Mouse (Mus musculus) heart, embryonic 12.5 days (tissue): ENCODE data around the gene Ccm2l. TPM values are rescaled to one million over a fixed set of nuclear protein-coding genes. Genes with fewer than 3 reads are reported as not detected.

Source experiments
- ATAC-seq: fragments of 200-750 bp; cut with Nextera tagmentation; 2 replicates; pipeline ENCODE4 v1.8.0; 2017; ENCODE audit warnings: moderate TSS enrichment, moderate library complexity; ENCODE audit not compliant: insufficient number of reproducible peaks, low FRiP score
- H3K27ac ChIP-seq: fragments of 300-500 bp; sonication (generic); 2 replicates; pipeline ENCODE4 v1.5.1; 2016; ENCODE audit warnings: mild to moderate bottlenecking, moderate library complexity; ENCODE audit not compliant: poor library complexity, severe bottlenecking
- H3K27me3 ChIP-seq: fragments of 300-500 bp; sonication (generic); replicated peaks from 2 replicates; pipeline ENCODE4 v1.6.1; 2016; ENCODE audit warnings: mild to moderate bottlenecking, moderate library complexity
- H3K36me3 ChIP-seq: fragments of 300-500 bp; sonication (generic); 2 replicates; pipeline ENCODE4 v1.6.1; 2016; ENCODE audit warnings: mild to moderate bottlenecking, moderate library complexity
- H3K4me1 ChIP-seq: fragments of 300-500 bp; sonication (generic); replicated peaks from 2 replicates; pipeline ENCODE4 v1.6.1; 2016; ENCODE audit warnings: mild to moderate bottlenecking
- H3K4me2 ChIP-seq: fragments of 300-500 bp; sonication (generic); 2 replicates; pipeline ENCODE4 v1.6.1; 2016; ENCODE audit warnings: mild to moderate bottlenecking, moderate library complexity
- H3K4me3 ChIP-seq: fragments of 300-500 bp; sonication (generic); 2 replicates; pipeline ENCODE4 v1.5.1; 2016; ENCODE audit warnings: mild to moderate bottlenecking
- H3K9ac ChIP-seq: fragments of 300-500 bp; sonication (generic); 2 replicates; pipeline ENCODE4 v1.6.1; 2016; ENCODE audit warnings: mild to moderate bottlenecking, moderate library complexity
- H3K9me3 ChIP-seq: fragments of 300-500 bp; sonication (generic); replicated peaks from 2 replicates; pipeline ENCODE4 v1.6.1; 2016; ENCODE audit warnings: mild to moderate bottlenecking, moderate library complexity
- WGBS: fragments of 180-500 bp; shearing (Covaris S2); methylation state at CpG from one replicate; pipeline ENCODE4 v1.1.7; 2016; 5-methylcytosine and 5-hydroxymethylcytosine counted together
- polyA plus RNA-seq: library from polyadenylated mRNA; unstranded; fragments of >200 nt; fragmentation: Nextera tagmentation; extraction: Ambion mirVana; gene quantifications from 2 replicates; pipeline ENCODE4 v1.2.1, GENCODE M21; 2016

Gene Ccm2l
- polyA plus RNA-seq, 1 experiment from 2014 or later = 7.9 TPM

- H3K4me1 ChIP-seq = peaks cover 6% of the 10 kb centered on the region
- H3K4me2 ChIP-seq = no peak overlapping the region
- no peak overlapping the region for H3K9ac ChIP-seq
- H3K4me3 ChIP-seq = no peak overlapping the region
- no peaks in the 10 kb centered on the region for H3K36me3 ChIP-seq
- H3K27ac ChIP-seq = no peak overlapping the region
- WGBS = 17% methylated on average over 4 of the region's 4 CpGs
- ATAC-seq = no peak
- no peaks in the 10 kb centered on the region for H3K9me3 ChIP-seq
- H3K27me3 ChIP-seq = peaks cover 92% of the 10 kb centered on the region
Measured at GRCm38 (mm10) chr2:153032973-153033372, 32.8 kb upstream of the Ccm2l start.

DNA sequence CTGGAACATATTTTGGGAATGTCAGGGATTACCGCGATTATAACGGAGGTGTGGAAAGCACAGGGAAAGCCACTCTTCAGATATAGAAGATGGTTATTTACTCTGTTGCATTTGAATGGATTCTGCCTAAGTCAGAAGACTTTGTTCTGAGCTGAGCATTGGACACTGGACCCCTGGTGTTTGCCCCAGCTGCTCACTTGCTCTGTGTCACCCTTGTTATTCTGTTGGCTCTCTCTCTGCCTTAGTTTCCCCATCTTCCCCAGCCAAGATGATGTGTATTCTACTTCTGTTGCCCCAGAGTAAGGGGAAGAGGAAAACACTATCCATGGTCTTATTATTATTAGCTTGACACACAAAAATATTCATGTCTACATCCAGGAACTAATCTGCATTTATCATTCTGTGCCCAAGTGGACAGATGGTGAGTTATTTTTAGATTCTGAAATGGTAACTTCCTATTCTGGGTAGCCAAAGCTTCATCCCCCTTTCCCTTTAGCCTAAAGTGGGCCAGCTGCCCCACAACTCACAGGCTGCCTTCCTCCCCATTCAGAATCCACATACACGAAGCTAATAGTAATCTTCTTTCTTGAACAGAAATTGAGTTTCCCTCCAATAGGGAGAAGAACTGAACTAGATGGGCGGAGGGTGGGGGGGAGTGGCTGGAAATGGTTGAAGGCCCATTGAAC is 32.1 kb upstream of the Ccm2l start:
- 64% methylated on average over 5 of the region's 5 CpGs for WGBS
- Histone ChIP-seq H3K36me3 (no peaks in the 10 kb centered on the region), H3K9me3 (no peaks in the 10 kb centered on the region), H3K4me2 (no peak overlapping the region), H3K4me3 (no peak overlapping the region), H3K9ac (no peak overlapping the region), H3K27ac (no peak overlapping the region), H3K27me3 (peaks cover 95% of the 10 kb centered on the region), H3K4me1 (peaks cover 6% of the 10 kb centered on the region)
- ATAC-seq = no peak

DNA sequence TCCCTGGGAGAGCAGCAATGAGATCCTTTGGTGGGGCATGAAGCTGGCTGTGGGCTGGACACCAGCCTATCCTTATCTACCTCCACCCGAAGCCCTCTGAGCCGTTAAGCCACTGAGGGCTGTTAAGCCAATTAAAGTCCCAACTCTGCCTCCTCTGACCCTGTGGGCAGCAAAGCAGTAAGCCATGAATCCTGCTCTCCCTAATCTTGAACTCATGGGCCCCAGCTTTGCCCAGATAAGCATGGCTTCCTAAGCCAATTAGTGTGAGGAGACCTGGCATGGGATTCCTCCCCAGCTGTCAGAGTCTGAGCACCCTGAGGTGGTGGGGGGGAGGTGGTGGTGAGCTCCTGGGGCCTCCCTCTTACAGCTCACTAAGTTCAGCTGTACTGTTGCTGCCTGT is 29.1 kb upstream of the Ccm2l start:
- no peak for ATAC-seq
- Histone ChIP-seq H3K4me3 (no peak overlapping the region), H3K9me3 (no peaks in the 10 kb centered on the region), H3K27me3 (peaks cover 75% of the 10 kb centered on the region), H3K4me2 (no peak overlapping the region), H3K4me1 (peaks cover 4% of the 10 kb centered on the region), H3K27ac (no peak overlapping the region), H3K36me3 (no peaks in the 10 kb centered on the region), H3K9ac (no peak overlapping the region)
- 0% methylated on average over 2 of the region's 2 CpGs for WGBS

DNA sequence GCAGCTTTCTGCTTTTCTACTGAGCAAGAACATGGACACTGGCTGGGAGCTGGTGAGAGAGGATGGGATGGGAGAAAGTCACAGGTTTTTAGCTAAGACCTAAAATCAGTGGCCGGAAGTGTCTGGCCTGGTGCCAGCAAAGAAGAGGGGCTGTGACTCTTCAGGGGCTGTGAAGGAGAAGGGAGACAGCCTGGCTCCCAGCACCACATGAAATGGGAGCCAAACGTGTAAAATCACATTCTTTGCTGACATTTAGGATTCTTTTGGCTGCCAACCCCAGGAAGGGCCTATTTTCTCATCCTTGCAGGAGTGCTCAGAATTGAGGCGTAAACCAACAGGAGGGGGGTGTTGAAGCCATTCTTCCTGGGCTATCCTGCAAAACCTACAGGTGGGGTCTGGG is 21.9 kb upstream of the Ccm2l start:
- Histone ChIP-seq H3K27me3 (peaks cover 42% of the 10 kb centered on the region), H3K36me3 (no peaks in the 10 kb centered on the region), H3K9ac (no peak overlapping the region), H3K4me2 (no peak overlapping the region), H3K9me3 (no peaks in the 10 kb centered on the region), H3K4me3 (no peak overlapping the region), H3K27ac (no peak overlapping the region), H3K4me1 (no peaks in the 10 kb centered on the region)
- WGBS = 41% methylated on average over 3 of the region's 3 CpGs
- no peak for ATAC-seq

DNA sequence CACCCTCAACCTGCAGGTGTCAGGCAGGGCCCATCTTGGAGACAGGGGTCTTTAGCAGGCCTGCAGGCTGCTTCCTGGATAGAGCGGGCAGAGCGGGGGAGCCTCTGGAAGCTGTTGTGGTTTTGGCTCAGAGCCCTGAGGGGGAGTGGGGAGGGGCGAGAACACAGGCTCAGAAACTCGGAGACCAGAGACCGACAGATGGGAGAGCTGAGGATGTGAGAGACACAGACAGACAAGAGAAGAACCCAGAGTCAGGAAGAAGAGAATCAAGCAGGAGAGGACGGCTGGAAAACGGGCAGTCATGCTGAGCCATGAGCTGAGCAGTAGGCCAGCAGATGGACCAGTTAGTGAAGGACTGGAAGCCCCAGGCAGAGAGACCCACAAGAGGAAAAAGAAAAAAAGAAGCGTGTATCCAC is 19.9 kb upstream of the Ccm2l start:
- Histone ChIP-seq H3K4me2 (no peak overlapping the region), H3K36me3 (no peaks in the 10 kb centered on the region), H3K4me1 (no peaks in the 10 kb centered on the region; the same call in 1 of the 2 replicates), H3K9ac (no peak overlapping the region), H3K27ac (no peak overlapping the region), H3K4me3 (no peak overlapping the region), H3K9me3 (no peaks in the 10 kb centered on the region), H3K27me3 (peaks cover 48% of the 10 kb centered on the region)
- no peak for ATAC-seq
- WGBS = 24% methylated on average over 8 of the region's 8 CpGs

GRCm38 (mm10) chr2:153047828-153048465 is 17.8 kb upstream of the Ccm2l start:
- H3K9me3 ChIP-seq = no peaks in the 10 kb centered on the region
- ATAC-seq = no peak
- H3K27ac ChIP-seq = no peak overlapping the region
- H3K4me3 ChIP-seq = no peak overlapping the region
- no peaks in the 10 kb centered on the region for H3K36me3 ChIP-seq
- H3K4me2 ChIP-seq = no peak overlapping the region
- H3K27me3 ChIP-seq = peaks cover 56% of the 10 kb centered on the region
- no peaks in the 10 kb centered on the region; the same call in 1 of the 2 replicates for H3K4me1 ChIP-seq
- H3K9ac ChIP-seq = no peak overlapping the region
- WGBS = 33% methylated on average over 17 of the region's 17 CpGs

- Histone ChIP-seq H3K27me3 (peaks cover 63% of the 10 kb centered on the region), H3K9ac (no peak overlapping the region), H3K9me3 (no peaks in the 10 kb centered on the region), H3K27ac (no peak overlapping the region), H3K36me3 (no peaks in the 10 kb centered on the region), H3K4me3 (no peak overlapping the region), H3K4me1 (no peaks in the 10 kb centered on the region; the same call in 1 of the 2 replicates), H3K4me2 (no peak overlapping the region)
- WGBS = 33% methylated on average over 9 of the region's 9 CpGs
- no peak for ATAC-seq
Measured at GRCm38 (mm10) chr2:153049288-153049996, 16.3 kb upstream of the Ccm2l start.

DNA sequence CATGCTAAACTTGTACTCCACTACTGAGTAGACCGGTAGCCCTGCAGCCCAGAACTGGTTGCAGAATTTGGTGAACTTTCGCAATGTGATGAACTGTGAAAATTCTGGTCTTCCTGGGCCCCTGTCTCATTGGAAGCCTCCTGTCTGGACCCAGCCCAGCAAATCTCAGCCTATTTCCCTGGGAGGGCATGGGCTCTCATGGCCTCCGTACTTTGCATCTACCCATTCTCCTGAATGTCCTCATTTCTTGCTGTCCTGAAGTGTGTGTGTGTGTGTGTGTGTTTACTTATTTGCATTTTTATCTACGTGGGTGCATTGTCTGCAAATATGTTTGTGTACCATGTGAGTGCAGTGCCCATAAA is 15.8 kb upstream of the Ccm2l start:
- Histone ChIP-seq H3K4me1 (no peaks in the 10 kb centered on the region; the same call in 1 of the 2 replicates), H3K4me2 (no peak overlapping the region), H3K4me3 (no peak overlapping the region), H3K27me3 (peaks cover 64% of the 10 kb centered on the region), H3K9ac (no peak overlapping the region), H3K36me3 (no peaks in the 10 kb centered on the region), H3K9me3 (no peaks in the 10 kb centered on the region), H3K27ac (no peak overlapping the region)
- no peak for ATAC-seq
- 77% methylated on average over 4 of the region's 4 CpGs for WGBS

DNA sequence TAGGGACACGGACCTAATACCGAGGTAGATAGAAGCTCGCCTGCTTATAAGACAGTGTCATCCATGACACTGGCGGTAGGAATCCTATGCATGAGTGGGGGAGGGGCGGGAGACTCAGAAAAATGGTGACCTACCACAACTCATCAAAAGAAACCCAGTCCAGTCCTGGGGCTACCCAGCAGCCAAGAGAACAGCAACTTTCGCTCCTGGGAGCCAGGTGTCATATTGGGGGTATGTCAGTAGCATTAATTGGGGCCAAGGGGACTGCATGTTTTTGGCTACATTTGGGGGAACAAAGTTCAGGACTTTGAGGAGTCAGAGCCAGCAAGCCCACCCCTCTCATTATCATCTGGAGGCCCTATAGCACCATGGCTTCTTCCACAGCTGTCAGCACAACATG is 14.7 kb upstream of the Ccm2l start:
- Histone ChIP-seq H3K4me1 (no peaks in the 10 kb centered on the region; the same call in 1 of the 2 replicates), H3K27ac (no peak overlapping the region), H3K27me3 (peaks cover 64% of the 10 kb centered on the region), H3K9ac (no peak overlapping the region), H3K36me3 (no peaks in the 10 kb centered on the region), H3K4me3 (no peak overlapping the region), H3K4me2 (no peak overlapping the region), H3K9me3 (no peaks in the 10 kb centered on the region)
- no peak for ATAC-seq
- 68% methylated on average over 6 of the region's 6 CpGs for WGBS

DNA sequence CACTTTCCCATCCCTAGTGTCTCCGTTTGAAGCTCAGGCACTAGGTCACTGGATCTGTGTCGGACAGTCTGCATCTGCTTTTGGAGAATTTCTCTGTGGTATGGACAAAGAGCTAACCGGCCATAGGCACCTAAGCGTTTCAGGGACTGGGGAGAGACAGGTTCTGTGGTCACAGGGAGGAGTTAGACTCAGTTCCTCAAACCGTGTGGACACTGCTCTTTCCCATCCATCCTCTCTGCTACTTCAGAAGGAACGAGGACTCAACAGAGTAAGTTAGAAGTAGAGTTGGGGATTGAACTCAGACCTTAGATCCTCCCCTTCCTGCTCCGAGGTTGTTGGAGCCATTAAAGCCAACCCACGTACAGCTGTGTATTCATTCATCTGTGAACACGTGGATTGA is 14.2 kb upstream of the Ccm2l start:
- Histone ChIP-seq H3K4me3 (no peak overlapping the region), H3K4me2 (no peak overlapping the region), H3K9ac (no peak overlapping the region), H3K36me3 (no peaks in the 10 kb centered on the region), H3K27ac (no peak overlapping the region), H3K4me1 (no peaks in the 10 kb centered on the region; the same call in 1 of the 2 replicates), H3K27me3 (peaks cover 65% of the 10 kb centered on the region), H3K9me3 (no peaks in the 10 kb centered on the region)
- WGBS = 67% methylated on average over 9 of the region's 9 CpGs
- ATAC-seq = no peak

DNA sequence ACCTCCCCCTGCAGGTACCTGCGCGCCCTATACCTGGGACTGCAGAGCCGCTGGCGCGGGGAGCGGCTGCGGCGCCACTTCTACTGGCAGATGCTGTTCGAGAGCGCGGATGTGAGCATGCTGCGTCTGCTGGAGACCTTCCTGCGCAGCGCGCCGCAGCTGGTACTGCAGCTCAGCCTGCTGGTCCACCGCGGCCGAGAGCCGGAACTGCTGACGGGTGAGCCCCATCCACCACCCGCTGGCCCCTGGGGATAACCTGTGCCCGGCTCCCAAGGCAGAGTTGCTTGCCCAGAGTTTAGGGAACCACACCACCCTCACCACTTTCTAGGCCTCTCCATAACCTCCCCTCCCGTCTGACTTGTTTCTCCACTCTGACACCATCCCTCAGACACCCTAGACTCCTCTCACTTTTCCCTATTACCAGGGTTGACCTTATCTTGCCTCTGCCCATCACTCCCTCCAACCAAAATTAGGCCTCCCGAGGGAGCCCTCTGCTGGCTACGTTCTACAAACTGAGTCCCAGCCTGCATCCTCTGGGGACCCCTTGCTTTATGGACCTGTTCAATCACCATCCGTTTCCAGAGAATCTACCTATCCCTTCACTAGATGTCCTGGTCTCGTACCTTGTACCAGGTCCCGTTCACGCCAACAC is 12.9 kb upstream of the Ccm2l start:
- H3K4me1 ChIP-seq = no peaks in the 10 kb centered on the region; the same call in 1 of the 2 replicates
- ATAC-seq = no peak
- 8% methylated on average over 30 of the region's 30 CpGs for WGBS
- H3K4me3 ChIP-seq = no peak overlapping the region
- H3K27me3 ChIP-seq = peaks cover 73% of the 10 kb centered on the region
- no peak overlapping the region for H3K4me2 ChIP-seq
- no peak overlapping the region for H3K9ac ChIP-seq
- H3K9me3 ChIP-seq = no peaks in the 10 kb centered on the region
- no peaks in the 10 kb centered on the region for H3K36me3 ChIP-seq
- no peak overlapping the region for H3K27ac ChIP-seq
